Mouse (Mus musculus) neural tube, embryonic 13.5 days (tissue): ENCODE measurements around the gene Gabrb1. TPM values are rescaled to one million over a fixed set of nuclear protein-coding genes. Genes with fewer than 3 reads are reported as not detected.
A peak's percentile ranks its signal among the peaks of the same experiment; 100 is the strongest.

Source experiments
- ATAC-seq: fragments of 200-750 bp; cut with Nextera tagmentation; 2 replicates; pipeline ENCODE4 v1.8.0; 2017; ENCODE audit warnings: low read depth, mild to moderate bottlenecking, moderate TSS enrichment, moderate library complexity
- H3K27ac ChIP-seq: fragments of 300-500 bp; sonication (generic); replicated peaks from 2 replicates; pipeline ENCODE4 v1.5.1; 2015; ENCODE audit warnings: moderate library complexity, mild to moderate bottlenecking, inconsistent platforms
- H3K27me3 ChIP-seq: fragments of 300-500 bp; sonication (generic); 2 replicates; pipeline ENCODE4 v1.6.1; 2015; ENCODE audit warnings: mild to moderate bottlenecking, inconsistent platforms
- H3K36me3 ChIP-seq: fragments of 300-500 bp; sonication (generic); 2 replicates; pipeline ENCODE4 v1.6.1; 2015; ENCODE audit warnings: mild to moderate bottlenecking, inconsistent platforms
- H3K4me1 ChIP-seq: fragments of 300-500 bp; sonication (generic); replicated peaks from 2 replicates; pipeline ENCODE4 v1.6.1; 2015; ENCODE audit warnings: inconsistent platforms
- H3K4me2 ChIP-seq: fragments of 300-500 bp; sonication (generic); 2 replicates; pipeline ENCODE4 v1.6.1; 2015; ENCODE audit warnings: inconsistent platforms, mild to moderate bottlenecking, moderate library complexity
- H3K4me3 ChIP-seq: fragments of 300-500 bp; sonication (generic); 2 replicates; pipeline ENCODE4 v1.5.1; 2015; ENCODE audit warnings: mild to moderate bottlenecking, inconsistent platforms
- H3K9ac ChIP-seq: fragments of 300-500 bp; sonication (generic); 2 replicates; pipeline ENCODE4 v1.6.1; 2015; ENCODE audit warnings: moderate library complexity, mild to moderate bottlenecking, inconsistent platforms
- H3K9me3 ChIP-seq: fragments of 300-500 bp; sonication (generic); 2 replicates; pipeline ENCODE4 v1.6.1; 2016; ENCODE audit warnings: inconsistent platforms
- WGBS: fragments of 180-500 bp; shearing (Covaris S2); methylation state at CpG from one replicate; pipeline ENCODE4 v1.1.7; 2015; 5-methylcytosine and 5-hydroxymethylcytosine counted together
- polyA plus RNA-seq: library from polyadenylated mRNA; unstranded; fragments of >200 nt; fragmentation: Nextera tagmentation; extraction: Ambion mirVana; gene quantifications from 2 replicates; pipeline ENCODE4 v1.2.1, GENCODE M21; 2015

The Gabrb1 gene
- polyA plus RNA-seq, 1 experiment from 2014 or later, result 8.7 TPM

- H3K4me3 ChIP-seq, result no peak overlapping the region
- peak; percentile 23; the same call in 1 of the 2 replicates for ATAC-seq
- H3K9ac ChIP-seq, result no peak overlapping the region
- H3K4me1 ChIP-seq, result peaks cover 16% of the 10 kb centered on the region; the same call in 1 of the 2 replicates
- H3K36me3 ChIP-seq, result no peaks in the 10 kb centered on the region
- H3K27ac ChIP-seq, result 0 out of 2 replicates have a peak overlapping the region, but pooled peaks have one; percentile 4
- H3K4me2 ChIP-seq, result no peak overlapping the region
- H3K9me3 ChIP-seq, result no peaks in the 10 kb centered on the region
- 59% methylated on average over 8 of the region's 8 CpGs for WGBS
- H3K27me3 ChIP-seq, result no peaks in the 10 kb centered on the region
These were observed 312.4 kb downstream of the Gabrb1 start for GRCm38 (mm10) chr5:71970140-71970800.

GRCm38 (mm10) chr5:71972831-71973230, 314.9 kb downstream of the Gabrb1 start:
- no peaks in the 10 kb centered on the region for H3K36me3 ChIP-seq
- WGBS, result 70% methylated on average over 5 of the region's 5 CpGs
- no peak overlapping the region for H3K9ac ChIP-seq
- no peaks in the 10 kb centered on the region for H3K27me3 ChIP-seq
- H3K9me3 ChIP-seq, result no peaks in the 10 kb centered on the region
- ATAC-seq, result no peak
- H3K4me3 ChIP-seq, result no peak overlapping the region
- no peak overlapping the region for H3K4me2 ChIP-seq
- H3K4me1 ChIP-seq, result peaks cover 32% of the 10 kb centered on the region
- H3K27ac ChIP-seq, result no peak overlapping the region

GRCm38 (mm10) chr5:71976133-71976532, 318.2 kb downstream of the Gabrb1 start:
- 43% methylated on average over 4 of the region's 4 CpGs for WGBS
- Histone ChIP-seq H3K27me3 (no peaks in the 10 kb centered on the region), H3K36me3 (no peaks in the 10 kb centered on the region)

GRCm38 (mm10) chr5:71976571-71977061, 318.7 kb downstream of the Gabrb1 start:
- Histone ChIP-seq H3K9ac (no peak overlapping the region), H3K4me2 (no peak overlapping the region; the same call in 1 of the 2 replicates), H3K9me3 (no peaks in the 10 kb centered on the region), H3K27me3 (no peaks in the 10 kb centered on the region), H3K4me1 (peaks cover 25% of the 10 kb centered on the region), H3K36me3 (no peaks in the 10 kb centered on the region), H3K27ac (peak overlapping the region; percentile 71), H3K4me3 (no peak overlapping the region)
- ATAC-seq, result peak; percentile 95
- 15% methylated on average over 5 of the region's 5 CpGs for WGBS

More at GRCm38 (mm10) chr5:71976133-71976532, 318.2 kb downstream of the Gabrb1 start:
- H3K9ac ChIP-seq, result no peak overlapping the region
- H3K4me2 ChIP-seq, result no peak overlapping the region; the same call in 1 of the 2 replicates
- H3K4me3 ChIP-seq, result no peak overlapping the region
- H3K27ac ChIP-seq, result peak overlapping the region; percentile 71
- H3K4me1 ChIP-seq, result peaks cover 25% of the 10 kb centered on the region
- ATAC-seq, result 0 out of 2 replicates have a peak, but pooled peaks have one; percentile 7
- no peaks in the 10 kb centered on the region for H3K9me3 ChIP-seq

- WGBS, result 54% methylated on average over 1 of the region's 1 CpGs
- no peak overlapping the region for H3K27ac ChIP-seq
- ATAC-seq, result no peak; the same call in 1 of the 2 replicates
These were observed 328.6 kb downstream of the Gabrb1 start for GRCm38 (mm10) chr5:71986561-71986960.

GRCm38 (mm10) chr5:71986983-71987398, 329.1 kb downstream of the Gabrb1 start:
- 20% methylated on average over 5 of the region's 5 CpGs for WGBS
- Histone ChIP-seq H3K27ac (no peak overlapping the region), H3K4me2 (no peak overlapping the region), H3K4me3 (no peak overlapping the region), H3K9ac (no peak overlapping the region), H3K27me3 (no peaks in the 10 kb centered on the region), H3K9me3 (no peaks in the 10 kb centered on the region), H3K36me3 (no peaks in the 10 kb centered on the region), H3K4me1 (peaks cover 7% of the 10 kb centered on the region)
- ATAC-seq, result peak; percentile 87

More at GRCm38 (mm10) chr5:71986561-71986960, 328.6 kb downstream of the Gabrb1 start:
- H3K36me3 ChIP-seq, result no peaks in the 10 kb centered on the region
- no peak overlapping the region for H3K4me2 ChIP-seq
- H3K9ac ChIP-seq, result no peak overlapping the region
- peaks cover 7% of the 10 kb centered on the region for H3K4me1 ChIP-seq
- H3K9me3 ChIP-seq, result no peaks in the 10 kb centered on the region
- no peak overlapping the region for H3K4me3 ChIP-seq
- H3K27me3 ChIP-seq, result no peaks in the 10 kb centered on the region

GRCm38 (mm10) chr5:71999466-71999865, 341.6 kb downstream of the Gabrb1 start:
- no peak for ATAC-seq
- H3K9me3 ChIP-seq, result no peaks in the 10 kb centered on the region

GRCm38 (mm10) chr5:72003811-72004435, 346.0 kb downstream of the Gabrb1 start:
- H3K27ac ChIP-seq, result no peak overlapping the region
- no peaks in the 10 kb centered on the region for H3K9me3 ChIP-seq
- H3K4me3 ChIP-seq, result no peak overlapping the region
- H3K4me2 ChIP-seq, result no peak overlapping the region
- H3K36me3 ChIP-seq, result no peaks in the 10 kb centered on the region
- WGBS, result 89% methylated on average over 3 of the region's 3 CpGs
- H3K9ac ChIP-seq, result no peak overlapping the region
- H3K27me3 ChIP-seq, result no peaks in the 10 kb centered on the region
- no peak for ATAC-seq
- 0 out of 2 replicates have a peak, but pooled peaks cover 3% of the 10 kb centered on the region for H3K4me1 ChIP-seq

More at GRCm38 (mm10) chr5:71999466-71999865, 341.6 kb downstream of the Gabrb1 start:
- Histone ChIP-seq H3K9ac (no peak overlapping the region), H3K4me2 (no peak overlapping the region), H3K36me3 (no peaks in the 10 kb centered on the region), H3K27ac (no peak overlapping the region), H3K4me1 (0 out of 2 replicates have a peak, but pooled peaks cover 3% of the 10 kb centered on the region), H3K4me3 (no peak overlapping the region), H3K27me3 (no peaks in the 10 kb centered on the region)
- 66% methylated on average over 4 of the region's 4 CpGs for WGBS

- Histone ChIP-seq H3K4me1 (peaks cover 10% of the 10 kb centered on the region; the same call in 1 of the 2 replicates), H3K36me3 (no peaks in the 10 kb centered on the region), H3K4me3 (no peak overlapping the region), H3K27me3 (no peaks in the 10 kb centered on the region), H3K9me3 (no peaks in the 10 kb centered on the region), H3K27ac (no peak overlapping the region), H3K4me2 (no peak overlapping the region), H3K9ac (no peak overlapping the region)
- no peak for ATAC-seq
These were observed 379.0 kb downstream of the Gabrb1 start for GRCm38 (mm10) chr5:72036954-72037353.

GRCm38 (mm10) chr5:72043226-72044151, 385.6 kb downstream of the Gabrb1 start:
- Histone ChIP-seq H3K4me1 (peaks cover 10% of the 10 kb centered on the region; the same call in 1 of the 2 replicates), H3K4me2 (no peak overlapping the region), H3K9me3 (no peaks in the 10 kb centered on the region), H3K36me3 (no peaks in the 10 kb centered on the region), H3K4me3 (no peak overlapping the region), H3K27ac (no peak overlapping the region), H3K27me3 (no peaks in the 10 kb centered on the region), H3K9ac (no peak overlapping the region)
- ATAC-seq, result no peak
- 83% methylated on average over 12 of the region's 12 CpGs for WGBS

- Histone ChIP-seq H3K4me1 (no peaks in the 10 kb centered on the region), H3K4me3 (no peak overlapping the region), H3K27me3 (no peaks in the 10 kb centered on the region), H3K9me3 (no peaks in the 10 kb centered on the region), H3K27ac (no peak overlapping the region), H3K9ac (no peak overlapping the region), H3K36me3 (no peaks in the 10 kb centered on the region), H3K4me2 (no peak overlapping the region)
- 89% methylated on average over 2 of the region's 2 CpGs for WGBS
- no peak for ATAC-seq
These were observed 388.3 kb downstream of the Gabrb1 start for GRCm38 (mm10) chr5:72046261-72046660.
